Mouse (Mus musculus) T-helper 1 cell (primary cell): ENCODE results near the gene Grhpr.

ENCODE experiments used
- in situ Hi-C: fragments of 300-600 bp; cut with MboI, MseI; formaldehyde crosslinking; loops from one replicate; pipeline ENCODE4 v1.15.1; 2025; ENCODE audit warnings: high pct_unique_total_duplicates

Gene Grhpr

GRCm38 (mm10) chr4:44973871-44974270, 7.3 kb upstream of the Grhpr start:
- in situ Hi-C loops: no loop called here

- in situ Hi-C loops: no loop called here
These were observed 6.9 kb upstream of the Grhpr start for GRCm38 (mm10) chr4:44974331-44974730.

GRCm38 (mm10) chr4:44976026-44976615, 5.1 kb upstream of the Grhpr start:
- in situ Hi-C loops: loop anchor here (25.0 kb wide), 1 partner anchor 1039 kb away; no protein-coding TSS in a partner anchor

GRCm38 (mm10) chr4:44976921-44977710, 4.1 kb upstream of the Grhpr start:
- in situ Hi-C loops: loop anchor here (25.0 kb wide), 1 partner anchor 1040 kb away; no protein-coding TSS in a partner anchor

GRCm38 (mm10) chr4:44978175-44978574, 3.0 kb upstream of the Grhpr start:
- in situ Hi-C loops: loop anchor here (25.0 kb wide), 1 partner anchor 1041 kb away; no protein-coding TSS in a partner anchor

GRCm38 (mm10) chr4:44979794-44980338, 1.3 kb upstream of the Grhpr start:
- in situ Hi-C loops: loop anchor here (25.0 kb wide), 1 partner anchor 1043 kb away; no protein-coding TSS in a partner anchor

- in situ Hi-C loops: loop anchor here (25.0 kb wide), 1 partner anchor 1045 kb away; no protein-coding TSS in a partner anchor
These were observed 736 bp downstream of the Grhpr start for GRCm38 (mm10) chr4:44981974-44982287.

GRCm38 (mm10) chr4:44982440-44983130, 1.4 kb downstream of the Grhpr start:
- in situ Hi-C loops: loop anchor here (25.0 kb wide), 1 partner anchor 1045 kb away; no protein-coding TSS in a partner anchor

GRCm38 (mm10) chr4:44983131-44983740, 2.0 kb downstream of the Grhpr start:
- in situ Hi-C loops: loop anchor here (25.0 kb wide), 1 partner anchor 1046 kb away; no protein-coding TSS in a partner anchor

GRCm38 (mm10) chr4:44990560-44990959, 9.4 kb downstream of the Grhpr start:
- in situ Hi-C loops: loop anchor here (25.0 kb wide), 1 partner anchor 1053 kb away; no protein-coding TSS in a partner anchor

- in situ Hi-C loops: loop anchor here (25.0 kb wide), 1 partner anchor 1055 kb away; no protein-coding TSS in a partner anchor
These were observed 11.1 kb downstream of the Grhpr start for GRCm38 (mm10) chr4:44992330-44992729.

GRCm38 (mm10) chr4:44993179-44993578, 12.0 kb downstream of the Grhpr start:
- in situ Hi-C loops: loop anchor here (25.0 kb wide), 1 partner anchor 1056 kb away; no protein-coding TSS in a partner anchor

GRCm38 (mm10) chr4:44993847-44994246, 12.7 kb downstream of the Grhpr start:
- in situ Hi-C loops: loop anchor here (25.0 kb wide), 1 partner anchor 1057 kb away; no protein-coding TSS in a partner anchor

GRCm38 (mm10) chr4:44994776-44995175, 13.6 kb downstream of the Grhpr start:
- in situ Hi-C loops: loop anchor here (25.0 kb wide), 1 partner anchor 1057 kb away; no protein-coding TSS in a partner anchor

- in situ Hi-C loops: loop anchor here (25.0 kb wide), 1 partner anchor 1061 kb away; no protein-coding TSS in a partner anchor
These were observed 16.9 kb downstream of the Grhpr start for GRCm38 (mm10) chr4:44998071-44998470.

GRCm38 (mm10) chr4:45000001-45000400, 18.8 kb downstream of the Grhpr start:
- in situ Hi-C loops: no loop called here

- in situ Hi-C loops: no loop called here
These were observed 24.3 kb downstream of the Grhpr start for GRCm38 (mm10) chr4:45005452-45005851.

- in situ Hi-C loops: loop anchor here (10.0 kb wide), 1 partner anchor 274 kb away; no protein-coding TSS in a partner anchor
These were observed 29.7 kb downstream of the Grhpr start for GRCm38 (mm10) chr4:45010806-45011415.

- in situ Hi-C loops: loop anchor here (10.0 kb wide), 1 partner anchor 273 kb away; no protein-coding TSS in a partner anchor
These were observed 30.4 kb downstream of the Grhpr start for GRCm38 (mm10) chr4:45011581-45012104.
